Mouse (Mus musculus): ENCODE measurements at regions not wholly inside any gene's neighbourhood (a gene's known extent, or its start where the extent isn't known, plus 50 kb on each side); places are given as distances from the start of the nearest gene placed in this dataset.

DNA sequence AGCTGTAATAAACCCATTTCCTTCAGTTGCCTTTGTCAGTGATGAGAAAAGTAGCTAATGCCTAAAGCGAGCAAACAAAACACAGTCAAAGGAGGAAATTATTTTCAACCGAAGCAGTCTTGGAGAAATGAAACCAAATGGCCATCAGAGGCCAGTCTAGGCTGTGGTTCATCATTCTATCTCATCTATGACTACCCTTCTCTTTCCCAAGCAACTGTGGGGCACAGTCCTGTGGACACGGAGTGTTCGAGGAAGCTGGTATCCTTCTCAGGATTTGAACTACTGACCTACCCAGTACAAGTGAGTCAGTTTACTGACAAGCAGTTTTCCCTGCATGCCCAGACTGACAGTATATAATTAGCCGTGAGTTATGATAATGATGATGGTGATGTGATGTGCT, 319.1 kb downstream of the Bcl11a start:
- Histone ChIP-seq H3K4me1 (ENCODE audit: control insufficient read depth, insufficient read depth, low read length) (no peaks in the 10 kb centered on the region), H3K4me3 (ENCODE audit: insufficient read depth, low read length) (no peak overlapping the region), H3K27ac (ENCODE audit: insufficient read depth, low read length) (no peak overlapping the region)
- TF ChIP-seq POLR2A (IDR thresholded peaks at IDR 0.05; ENCODE audit: low read depth, low read length), result no peak
- no peak for TF ChIP-seq CTCF (IDR thresholded peaks at IDR 0.05; ENCODE audit: borderline replicate concordance, insufficient read depth, low read length)

GRCm38 (mm10) chr11:24397710-24398109, 319.9 kb downstream of the Bcl11a start:
- Histone ChIP-seq H3K4me3 (ENCODE audit: insufficient read depth, low read length) (no peak overlapping the region), H3K4me1 (ENCODE audit: control insufficient read depth, insufficient read depth, low read length) (no peaks in the 10 kb centered on the region), H3K27ac (ENCODE audit: insufficient read depth, low read length) (no peak overlapping the region)
- TF ChIP-seq CTCF (IDR thresholded peaks at IDR 0.05; ENCODE audit: borderline replicate concordance, insufficient read depth, low read length) (no peak), POLR2A (IDR thresholded peaks at IDR 0.05; ENCODE audit: low read depth, low read length) (no peak)

- no peak overlapping the region for H3K4me3 ChIP-seq (ENCODE audit: insufficient read depth, low read length)
- no peak overlapping the region for H3K27ac ChIP-seq (ENCODE audit: insufficient read depth, low read length)
- TF ChIP-seq CTCF (IDR thresholded peaks at IDR 0.05; ENCODE audit: borderline replicate concordance, insufficient read depth, low read length) (no peak), POLR2A (IDR thresholded peaks at IDR 0.05; ENCODE audit: low read depth, low read length) (no peak)
- H3K4me1 ChIP-seq (ENCODE audit: control insufficient read depth, insufficient read depth, low read length), result no peaks in the 10 kb centered on the region
Observed at GRCm38 (mm10) chr11:24401151-24401550, 323.3 kb downstream of the Bcl11a start.

GRCm38 (mm10) chr11:24402127-24402526, 324.3 kb downstream of the Bcl11a start:
- TF ChIP-seq CTCF (IDR thresholded peaks at IDR 0.05; ENCODE audit: borderline replicate concordance, insufficient read depth, low read length), result no peak
- H3K27ac ChIP-seq (ENCODE audit: insufficient read depth, low read length), result no peak overlapping the region
- no peaks in the 10 kb centered on the region for H3K4me1 ChIP-seq (ENCODE audit: control insufficient read depth, insufficient read depth, low read length)
- H3K4me3 ChIP-seq (ENCODE audit: insufficient read depth, low read length), result no peak overlapping the region

DNA sequence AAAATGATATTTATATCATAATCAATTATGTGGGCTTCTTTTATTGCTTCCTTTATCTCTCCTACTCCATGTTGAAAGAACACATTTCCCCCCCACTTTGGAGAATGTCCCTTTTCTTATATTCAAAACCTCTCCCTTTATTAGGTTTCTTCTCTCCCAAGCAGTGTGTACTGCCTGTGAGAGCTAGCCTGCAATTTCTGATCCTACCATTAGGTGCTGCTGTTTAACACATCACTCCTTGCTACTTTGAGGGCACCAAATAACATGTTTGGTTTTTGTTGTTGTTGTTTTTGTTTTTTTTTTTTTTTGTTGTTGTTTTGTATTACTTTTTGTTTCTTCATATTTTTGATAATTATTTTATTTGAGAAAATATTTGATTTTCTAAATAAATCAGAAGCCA, 336.9 kb downstream of the Bcl11a start:
- Histone ChIP-seq H3K4me3 (ENCODE audit: insufficient read depth, low read length) (no peak overlapping the region), H3K27ac (ENCODE audit: insufficient read depth, low read length) (no peak overlapping the region), H3K4me1 (ENCODE audit: control insufficient read depth, insufficient read depth, low read length) (no peaks in the 10 kb centered on the region)
- TF ChIP-seq CTCF (IDR thresholded peaks at IDR 0.05; ENCODE audit: borderline replicate concordance, insufficient read depth, low read length), result no peak
- no peak for TF ChIP-seq POLR2A (IDR thresholded peaks at IDR 0.05; ENCODE audit: low read depth, low read length)

GRCm38 (mm10) chr11:24422066-24422775, 344.4 kb downstream of the Bcl11a start:
- TF ChIP-seq POLR2A (IDR thresholded peaks at IDR 0.05; ENCODE audit: low read depth, low read length) (no peak), CTCF (IDR thresholded peaks at IDR 0.05; ENCODE audit: borderline replicate concordance, insufficient read depth, low read length) (no peak)
- H3K4me1 ChIP-seq (ENCODE audit: control insufficient read depth, insufficient read depth, low read length), result peaks cover 3% of the 10 kb centered on the region; the same call in 1 of the 2 replicates
- no peak overlapping the region for H3K27ac ChIP-seq (ENCODE audit: insufficient read depth, low read length)
- no peak overlapping the region for H3K4me3 ChIP-seq (ENCODE audit: insufficient read depth, low read length)

DNA sequence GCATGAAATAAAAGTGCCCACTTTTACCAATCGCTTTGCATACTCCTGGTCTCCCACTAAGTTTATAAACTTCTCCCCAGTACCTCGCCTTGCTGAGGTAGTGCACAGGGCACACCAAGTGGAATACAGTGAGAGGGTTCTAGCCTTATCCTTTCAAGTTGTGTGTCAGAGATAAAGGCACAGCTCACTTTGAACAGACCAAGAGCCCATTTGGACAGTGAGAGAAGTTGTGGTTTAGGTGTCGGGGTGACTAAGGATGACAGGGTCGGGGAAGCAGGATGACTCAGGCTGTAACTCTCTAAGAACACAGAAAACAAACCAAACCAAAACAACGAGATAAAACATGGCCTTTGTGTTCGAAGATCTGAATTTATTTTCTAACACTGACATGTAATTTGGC, 345.4 kb downstream of the Bcl11a start:
- TF ChIP-seq CTCF (IDR thresholded peaks at IDR 0.05; ENCODE audit: borderline replicate concordance, insufficient read depth, low read length) (no peak), POLR2A (IDR thresholded peaks at IDR 0.05; ENCODE audit: low read depth, low read length) (no peak)
- H3K27ac ChIP-seq (ENCODE audit: insufficient read depth, low read length), result no peak overlapping the region

DNA sequence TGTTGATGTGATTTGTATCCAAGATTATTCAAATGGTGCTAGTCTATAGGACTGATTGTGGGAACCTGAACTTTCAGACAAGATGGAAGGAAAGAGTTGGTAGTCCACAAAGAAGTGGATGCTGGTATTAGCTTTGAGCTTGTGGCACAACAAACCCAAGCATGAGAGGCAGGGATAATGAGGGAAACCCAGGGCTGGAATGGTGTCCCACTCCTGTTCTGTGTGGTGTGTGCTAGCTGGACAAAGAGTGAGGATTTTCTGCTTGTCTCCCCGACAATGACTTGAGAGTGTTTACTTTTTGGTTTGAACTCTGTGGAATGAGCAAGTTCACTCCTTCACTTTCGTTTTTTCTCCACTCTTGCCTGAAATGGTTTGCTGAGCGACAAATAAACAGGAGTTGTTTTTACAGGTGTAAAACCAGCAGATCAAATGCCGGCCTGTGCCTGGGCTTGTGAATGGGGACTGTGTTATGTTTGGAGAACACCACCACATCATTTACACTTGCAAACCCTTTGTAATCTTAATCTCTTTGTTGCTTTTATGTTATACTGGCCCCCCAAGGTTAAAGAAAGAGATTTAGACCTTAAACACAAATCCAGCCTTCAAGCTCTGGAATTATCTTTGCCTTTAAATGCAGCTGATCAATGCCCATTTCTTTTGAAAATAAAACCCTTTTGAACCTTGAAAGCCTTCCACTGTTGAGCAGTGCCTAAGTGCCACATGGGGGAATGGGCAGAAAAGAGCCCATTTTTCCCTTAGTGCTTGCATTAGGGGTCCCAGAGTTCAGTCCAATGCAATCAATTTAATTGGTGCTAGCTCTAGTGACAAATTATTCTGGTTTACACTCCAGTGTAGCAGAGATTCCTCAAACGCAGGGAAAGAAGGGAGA, 349.4 kb downstream of the Bcl11a start:
- Histone ChIP-seq H3K27ac (ENCODE audit: insufficient read depth, low read length) (no peak overlapping the region), H3K4me1 (ENCODE audit: control insufficient read depth, insufficient read depth, low read length) (peaks cover 3% of the 10 kb centered on the region; the same call in 1 of the 2 replicates), H3K4me3 (ENCODE audit: insufficient read depth, low read length) (no peak overlapping the region)
- no peak for TF ChIP-seq POLR2A (IDR thresholded peaks at IDR 0.05; ENCODE audit: low read depth, low read length)

More for the DNA sequence above, 345.4 kb downstream of the Bcl11a start:
- Histone ChIP-seq H3K4me3 (ENCODE audit: insufficient read depth, low read length) (no peak overlapping the region), H3K4me1 (ENCODE audit: control insufficient read depth, insufficient read depth, low read length) (peaks cover 3% of the 10 kb centered on the region; the same call in 1 of the 2 replicates)

DNA sequence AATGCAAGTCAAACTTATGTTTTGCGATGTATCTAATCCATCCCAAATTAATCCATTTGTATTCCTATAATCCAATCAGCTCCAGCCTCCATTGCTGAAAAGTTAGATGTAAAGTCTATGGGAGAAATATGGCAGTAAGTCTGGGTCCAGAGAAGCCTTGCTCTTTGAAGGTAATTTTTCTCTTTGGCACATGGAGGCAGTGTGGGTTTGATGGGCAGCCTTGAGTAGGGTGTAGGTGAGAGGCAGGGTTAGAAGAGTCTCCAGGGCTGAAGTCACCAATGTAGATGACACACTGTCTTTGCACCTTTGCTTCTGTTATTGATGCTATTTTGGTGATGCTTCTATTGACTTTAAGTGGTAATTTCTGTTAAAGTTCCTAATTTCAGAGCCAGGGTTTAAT, 370.8 kb downstream of the Bcl11a start:
- no peak overlapping the region for H3K27ac ChIP-seq (ENCODE audit: insufficient read depth, low read length)
- TF ChIP-seq CTCF (IDR thresholded peaks at IDR 0.05; ENCODE audit: borderline replicate concordance, insufficient read depth, low read length) (no peak), POLR2A (IDR thresholded peaks at IDR 0.05; ENCODE audit: low read depth, low read length) (no peak)
- no peaks in the 10 kb centered on the region for H3K4me1 ChIP-seq (ENCODE audit: control insufficient read depth, insufficient read depth, low read length)
- no peak overlapping the region for H3K4me3 ChIP-seq (ENCODE audit: insufficient read depth, low read length)

GRCm38 (mm10) chr11:24452267-24452666, 374.4 kb downstream of the Bcl11a start:
- Histone ChIP-seq H3K4me3 (ENCODE audit: insufficient read depth, low read length) (no peak overlapping the region), H3K27ac (ENCODE audit: insufficient read depth, low read length) (no peak overlapping the region), H3K4me1 (ENCODE audit: control insufficient read depth, insufficient read depth, low read length) (no peaks in the 10 kb centered on the region)
- TF ChIP-seq POLR2A (IDR thresholded peaks at IDR 0.05; ENCODE audit: low read depth, low read length), result no peak
- TF ChIP-seq CTCF (IDR thresholded peaks at IDR 0.05; ENCODE audit: borderline replicate concordance, insufficient read depth, low read length), result no peak

All from embryonic fibroblast, embryonic 13.5 days (primary cell).